Mouse (Mus musculus): ENCODE results near the gene Hlf. TPM values are rescaled to one million over a fixed set of nuclear protein-coding genes. Genes with fewer than 3 reads are reported as not detected.

Gene Hlf
- 3.0 and 3.3 TPM in 2 replicates for polyA plus RNA-seq (2015; fragmentation: Nextera tagmentation; extraction: Ambion mirVana)

DNA sequence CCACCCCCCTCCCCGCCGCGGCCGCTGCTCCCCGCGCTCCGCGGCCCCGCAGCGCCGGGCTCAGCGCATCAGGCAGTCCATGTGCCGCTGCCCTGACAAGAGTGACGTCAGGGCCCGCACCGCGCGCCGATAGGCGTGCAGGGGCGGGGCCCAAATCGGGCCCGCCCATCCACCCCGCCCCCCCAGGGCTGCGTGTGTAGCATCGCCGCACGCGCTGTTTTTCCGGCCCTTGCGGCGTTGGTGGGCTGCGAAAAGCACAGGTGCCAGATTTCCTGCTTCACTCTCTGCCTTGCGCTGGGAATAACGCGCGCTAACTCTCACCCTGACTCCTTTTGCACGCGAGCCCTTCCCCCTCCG lies at the start of gene Hlf:
Gene Hlf, minus strand, starts transcription at position 79 of the 357 bp plus-strand sequence.
- no peaks in the 10 kb centered on the region for H3K9me3 ChIP-seq
- peaks cover 39% of the 10 kb centered on the region for H3K27me3 ChIP-seq (replicated peaks)
- H3K36me3 ChIP-seq, result no peaks in the 10 kb centered on the region
- ATAC-seq (ENCODE audit: extremely low read depth, insufficient number of reproducible peaks, low FRiP score, low TSS enrichment), result peak; percentile 92
- under 1% methylated on average over 35 of the region's 40 CpGs for WGBS
- peak within 1 kb of the TSS; percentile 98 for H3K4me2 ChIP-seq
- peak within 1 kb of the TSS; percentile 80 for H3K9ac ChIP-seq
- H3K4me3 ChIP-seq, result peak within 1 kb of the TSS; percentile 62
- no peak within 1 kb of the TSS for H3K27ac ChIP-seq (replicated peaks)
- peaks cover 32% of the 10 kb centered on the region for H3K4me1 ChIP-seq

DNA sequence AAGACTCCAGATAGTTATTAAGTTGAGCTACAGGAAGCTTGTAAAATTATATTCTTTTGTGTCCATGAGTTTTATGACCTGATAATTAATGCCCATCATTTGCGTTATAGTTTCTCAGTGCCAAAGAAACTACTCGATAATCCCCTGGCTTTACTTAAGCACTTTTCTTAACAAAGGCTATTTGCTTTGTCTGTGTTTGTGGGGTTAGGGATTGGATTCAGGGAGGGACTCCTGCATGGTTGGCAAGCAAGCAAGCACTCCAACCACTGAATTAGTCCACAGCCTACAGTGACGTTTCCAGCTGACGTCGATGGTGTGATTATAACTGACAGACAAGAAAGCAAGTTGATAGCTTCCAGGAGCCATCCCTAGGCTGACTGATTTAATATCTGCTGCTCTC lies 48.1 kb upstream of the Hlf start:
- no peaks in the 10 kb centered on the region for H3K4me1 ChIP-seq
- no peak overlapping the region for H3K4me2 ChIP-seq
- no peaks in the 10 kb centered on the region for H3K9me3 ChIP-seq
- no peak overlapping the region for H3K27ac ChIP-seq (replicated peaks)
- H3K9ac ChIP-seq, result no peak overlapping the region
- ATAC-seq (ENCODE audit: extremely low read depth, insufficient number of reproducible peaks, low FRiP score, low TSS enrichment), result no peak
- no peak overlapping the region for H3K4me3 ChIP-seq
- no peaks in the 10 kb centered on the region for H3K36me3 ChIP-seq
- no peaks in the 10 kb centered on the region for H3K27me3 ChIP-seq (replicated peaks)
- WGBS, result 68% methylated on average over 5 of the region's 5 CpGs

DNA sequence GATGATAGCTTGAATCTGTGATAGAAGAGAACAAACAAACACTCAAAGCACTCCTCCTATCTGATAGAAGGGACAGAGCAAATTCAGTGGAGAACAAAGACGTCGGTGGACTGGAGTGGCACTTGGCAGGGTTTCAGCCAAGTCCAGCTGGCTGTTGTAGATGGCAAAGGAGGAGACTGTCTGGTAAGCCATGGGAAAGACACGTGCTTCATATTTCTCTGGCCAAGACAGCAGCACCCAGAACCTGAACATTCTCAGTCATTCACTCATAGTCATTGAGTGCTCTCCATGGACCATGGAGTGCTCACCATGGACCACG lies 34.5 kb upstream of the Hlf start:
- H3K4me2 ChIP-seq, result no peak overlapping the region
- no peak overlapping the region for H3K27ac ChIP-seq (replicated peaks)
- H3K9me3 ChIP-seq, result no peaks in the 10 kb centered on the region
- no peaks in the 10 kb centered on the region for H3K36me3 ChIP-seq
- H3K4me1 ChIP-seq, result no peaks in the 10 kb centered on the region
- peaks cover 12% of the 10 kb centered on the region; the same call in 1 of the 2 replicates for H3K27me3 ChIP-seq (replicated peaks)
- 69% methylated on average over 4 of the region's 4 CpGs for WGBS
- no peak for ATAC-seq (ENCODE audit: extremely low read depth, insufficient number of reproducible peaks, low FRiP score, low TSS enrichment)
- H3K9ac ChIP-seq, result no peak overlapping the region
- H3K4me3 ChIP-seq, result no peak overlapping the region

DNA sequence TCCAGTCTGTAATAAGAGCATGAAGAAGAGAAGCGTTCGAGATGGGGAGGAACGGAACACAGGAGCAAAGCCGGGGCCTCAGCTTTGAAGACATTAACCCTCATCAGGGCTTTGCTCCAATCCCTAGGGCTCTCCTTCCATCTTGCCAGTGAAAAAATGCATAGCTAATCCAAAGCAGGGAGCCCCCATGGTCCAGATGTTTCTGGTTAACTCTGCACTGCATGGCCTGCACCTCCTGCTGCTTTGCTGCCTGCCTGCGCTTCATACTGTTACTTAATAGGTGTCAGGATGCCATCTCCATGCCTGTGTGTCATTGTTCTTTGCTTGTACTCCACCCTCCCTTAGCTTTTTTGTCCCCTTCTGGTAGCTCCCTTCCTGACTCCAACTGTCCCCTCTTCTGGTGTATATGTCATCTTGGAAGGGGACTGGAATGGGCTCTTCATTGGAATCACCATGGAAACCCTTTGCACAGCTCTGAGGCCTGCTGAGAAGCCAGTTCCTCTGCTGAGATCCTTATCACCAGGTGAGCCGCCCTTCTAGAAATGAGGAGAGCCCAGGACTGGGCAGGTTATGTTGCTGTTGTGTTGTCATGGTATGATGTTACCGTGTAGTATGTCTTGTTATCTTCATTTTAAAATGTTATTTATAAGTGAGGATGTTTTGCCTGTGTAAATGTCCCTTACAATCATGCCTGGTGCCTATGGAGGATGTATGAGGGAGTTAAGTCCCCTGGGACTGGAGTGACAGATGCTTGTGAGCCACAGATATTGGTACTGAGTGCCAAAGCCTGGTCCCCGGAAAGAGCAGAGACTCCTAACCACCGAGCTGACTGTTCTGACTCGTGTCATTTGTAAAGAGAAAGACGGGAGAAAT lies 33.9 kb upstream of the Hlf start:
- ATAC-seq (ENCODE audit: extremely low read depth, insufficient number of reproducible peaks, low FRiP score, low TSS enrichment), result no peak
- no peaks in the 10 kb centered on the region for H3K36me3 ChIP-seq
- no peaks in the 10 kb centered on the region for H3K9me3 ChIP-seq
- no peak overlapping the region for H3K4me2 ChIP-seq
- no peak overlapping the region for H3K9ac ChIP-seq
- whole genome bisulfite sequencing, result 64% methylated on average over 11 of the region's 11 CpGs
- H3K27ac ChIP-seq (replicated peaks), result no peak overlapping the region
- peaks cover 12% of the 10 kb centered on the region; the same call in 1 of the 2 replicates for H3K27me3 ChIP-seq (replicated peaks)
- no peak overlapping the region for H3K4me3 ChIP-seq
- H3K4me1 ChIP-seq, result no peaks in the 10 kb centered on the region

DNA sequence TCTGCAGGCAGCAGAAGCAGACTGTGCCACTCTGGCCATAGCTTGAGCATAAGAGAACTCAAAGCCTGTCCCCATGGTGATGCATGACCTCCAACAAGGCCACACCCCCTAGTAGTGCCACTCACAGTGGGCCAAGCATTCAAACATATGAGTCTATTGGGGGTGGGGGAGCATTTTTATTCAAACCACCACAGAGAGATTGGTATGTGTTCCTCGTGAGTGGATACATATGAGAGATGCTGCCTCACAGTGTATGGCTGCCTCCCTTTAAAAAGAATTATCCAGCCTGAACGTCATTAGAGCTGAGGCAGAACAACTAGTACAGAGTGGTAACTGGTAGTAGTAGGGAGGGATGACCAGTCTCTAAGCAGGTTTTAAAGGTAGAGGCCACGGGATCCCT lies 33.2 kb upstream of the Hlf start:
- Histone ChIP-seq H3K36me3 (no peaks in the 10 kb centered on the region), H3K27me3 (replicated peaks) (peaks cover 18% of the 10 kb centered on the region; the same call in 1 of the 2 replicates), H3K9me3 (no peaks in the 10 kb centered on the region), H3K27ac (replicated peaks) (no peak overlapping the region), H3K9ac (no peak overlapping the region), H3K4me1 (no peaks in the 10 kb centered on the region), H3K4me3 (no peak overlapping the region), H3K4me2 (no peak overlapping the region)
- WGBS, result 68% methylated on average over 3 of the region's 3 CpGs
- no peak for ATAC-seq (ENCODE audit: extremely low read depth, insufficient number of reproducible peaks, low FRiP score, low TSS enrichment)

DNA sequence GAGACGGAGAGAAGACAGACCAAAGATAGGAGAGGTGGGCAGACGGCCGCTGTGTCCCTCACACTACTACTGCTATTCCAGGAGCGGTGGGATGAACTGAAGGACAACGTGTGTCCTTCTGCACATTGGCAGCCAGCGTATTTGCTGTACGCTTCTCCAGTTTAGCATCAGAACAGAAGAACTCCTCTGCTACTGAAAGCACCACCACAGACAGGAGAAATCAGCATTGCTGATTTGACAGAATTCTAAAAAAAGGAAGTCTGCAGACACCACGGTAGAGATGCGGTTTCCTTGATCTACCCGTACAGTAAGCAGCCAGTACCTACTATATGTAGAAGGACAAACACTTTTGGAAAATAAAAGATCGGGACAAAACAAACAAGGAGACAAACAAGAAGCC lies 29.0 kb upstream of the Hlf start:
- H3K9me3 ChIP-seq, result no peaks in the 10 kb centered on the region
- H3K4me2 ChIP-seq, result no peak overlapping the region
- H3K4me3 ChIP-seq, result no peak overlapping the region
- WGBS, result 83% methylated on average over 11 of the region's 11 CpGs
- peaks cover 23% of the 10 kb centered on the region; the same call in 1 of the 2 replicates for H3K27me3 ChIP-seq (replicated peaks)
- H3K27ac ChIP-seq (replicated peaks), result no peak overlapping the region
- no peaks in the 10 kb centered on the region for H3K36me3 ChIP-seq
- no peak overlapping the region for H3K9ac ChIP-seq
- H3K4me1 ChIP-seq, result peaks cover 11% of the 10 kb centered on the region
- no peak for ATAC-seq (ENCODE audit: extremely low read depth, insufficient number of reproducible peaks, low FRiP score, low TSS enrichment)

DNA sequence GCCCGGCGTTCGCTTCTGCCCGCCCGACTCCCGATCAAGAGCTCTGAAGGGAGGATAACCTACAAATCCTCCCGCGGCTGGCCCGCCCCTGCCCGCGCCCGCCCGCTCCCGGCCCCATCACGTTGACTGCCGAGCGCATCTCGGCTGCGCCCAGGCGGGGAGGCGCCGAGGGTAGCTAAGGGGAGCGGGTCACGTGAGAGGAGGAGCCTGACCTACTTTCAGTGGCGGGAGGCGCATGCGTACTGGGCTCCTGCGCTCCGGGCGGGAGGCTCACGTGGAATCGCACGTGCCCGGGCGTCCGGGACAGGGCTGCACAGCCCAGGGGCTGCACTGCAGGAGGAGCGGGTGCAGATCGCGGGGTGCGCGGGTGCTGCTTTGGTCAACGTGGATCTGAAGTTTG lies 27.2 kb upstream of the Hlf start:
- Histone ChIP-seq H3K27me3 (replicated peaks) (peaks cover 14% of the 10 kb centered on the region; the same call in 1 of the 2 replicates), H3K4me3 (peak overlapping the region; percentile 39), H3K36me3 (no peaks in the 10 kb centered on the region), H3K4me2 (peak overlapping the region; percentile 70), H3K4me1 (peaks cover 11% of the 10 kb centered on the region), H3K27ac (replicated peaks) (peak overlapping the region; percentile 34; the same call in 1 of the 2 replicates), H3K9me3 (no peaks in the 10 kb centered on the region), H3K9ac (peak overlapping the region; percentile 63)
- peak; percentile 91 for ATAC-seq (ENCODE audit: extremely low read depth, insufficient number of reproducible peaks, low FRiP score, low TSS enrichment)
- WGBS, result under 1% methylated on average over 42 of the region's 42 CpGs

DNA sequence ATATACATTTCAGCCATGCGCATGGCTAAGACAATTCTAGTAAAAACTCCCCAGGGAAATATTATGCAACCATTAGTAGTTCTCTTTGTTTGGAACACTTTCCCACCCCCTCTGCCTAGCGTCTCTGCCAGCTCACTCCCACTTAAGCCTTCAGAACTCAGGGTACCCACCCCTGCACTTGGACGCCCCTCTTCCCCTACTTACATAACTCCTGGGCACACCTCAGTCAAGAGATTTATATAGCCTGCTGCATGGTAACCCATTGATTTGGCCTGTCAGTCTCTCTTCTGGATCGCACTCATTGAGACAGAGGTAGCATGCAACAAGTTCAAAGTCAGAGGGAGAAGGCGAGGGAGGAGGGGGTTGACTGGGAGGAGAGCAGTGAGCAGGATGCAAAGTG lies 26.3 kb upstream of the Hlf start:
- no peak for ATAC-seq (ENCODE audit: extremely low read depth, insufficient number of reproducible peaks, low FRiP score, low TSS enrichment)
- Histone ChIP-seq H3K9me3 (no peaks in the 10 kb centered on the region), H3K27me3 (replicated peaks) (peaks cover 14% of the 10 kb centered on the region; the same call in 1 of the 2 replicates), H3K27ac (replicated peaks) (no peak overlapping the region), H3K4me3 (no peak overlapping the region), H3K9ac (no peak overlapping the region), H3K4me1 (peaks cover 11% of the 10 kb centered on the region), H3K36me3 (no peaks in the 10 kb centered on the region), H3K4me2 (peak overlapping the region; percentile 70; the same call in 1 of the 2 replicates)
- WGBS, result 75% methylated on average over 5 of the region's 5 CpGs

DNA sequence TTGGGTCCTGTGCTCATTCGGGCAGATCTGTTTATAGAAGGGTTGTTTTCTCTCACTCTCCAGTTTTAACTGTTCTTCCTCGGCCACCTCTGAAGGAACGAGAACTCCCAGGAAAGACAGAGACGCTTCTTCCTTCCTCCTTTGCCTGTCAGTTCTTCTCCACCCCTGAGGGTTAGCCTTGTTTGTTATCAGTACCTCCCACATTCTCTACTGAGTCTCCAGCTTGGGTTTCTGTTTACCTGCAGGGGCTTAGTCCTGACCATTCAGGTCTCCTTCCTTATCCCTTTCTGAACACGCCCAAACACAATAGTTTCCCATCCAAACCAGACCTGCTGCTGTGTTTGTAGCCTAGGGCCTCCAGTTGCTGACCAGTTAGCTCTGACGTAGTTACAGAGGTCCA lies 8.2 kb upstream of the Hlf start:
- Histone ChIP-seq H3K9ac (no peak overlapping the region), H3K4me3 (no peak overlapping the region), H3K27me3 (replicated peaks) (no peaks in the 10 kb centered on the region; the same call in none of the 2 replicates), H3K27ac (replicated peaks) (no peak overlapping the region), H3K9me3 (no peaks in the 10 kb centered on the region), H3K4me1 (no peaks in the 10 kb centered on the region), H3K36me3 (no peaks in the 10 kb centered on the region), H3K4me2 (no peak overlapping the region)
- ATAC-seq (ENCODE audit: extremely low read depth, insufficient number of reproducible peaks, low FRiP score, low TSS enrichment), result no peak
- 29% methylated on average over 6 of the region's 6 CpGs for WGBS

DNA sequence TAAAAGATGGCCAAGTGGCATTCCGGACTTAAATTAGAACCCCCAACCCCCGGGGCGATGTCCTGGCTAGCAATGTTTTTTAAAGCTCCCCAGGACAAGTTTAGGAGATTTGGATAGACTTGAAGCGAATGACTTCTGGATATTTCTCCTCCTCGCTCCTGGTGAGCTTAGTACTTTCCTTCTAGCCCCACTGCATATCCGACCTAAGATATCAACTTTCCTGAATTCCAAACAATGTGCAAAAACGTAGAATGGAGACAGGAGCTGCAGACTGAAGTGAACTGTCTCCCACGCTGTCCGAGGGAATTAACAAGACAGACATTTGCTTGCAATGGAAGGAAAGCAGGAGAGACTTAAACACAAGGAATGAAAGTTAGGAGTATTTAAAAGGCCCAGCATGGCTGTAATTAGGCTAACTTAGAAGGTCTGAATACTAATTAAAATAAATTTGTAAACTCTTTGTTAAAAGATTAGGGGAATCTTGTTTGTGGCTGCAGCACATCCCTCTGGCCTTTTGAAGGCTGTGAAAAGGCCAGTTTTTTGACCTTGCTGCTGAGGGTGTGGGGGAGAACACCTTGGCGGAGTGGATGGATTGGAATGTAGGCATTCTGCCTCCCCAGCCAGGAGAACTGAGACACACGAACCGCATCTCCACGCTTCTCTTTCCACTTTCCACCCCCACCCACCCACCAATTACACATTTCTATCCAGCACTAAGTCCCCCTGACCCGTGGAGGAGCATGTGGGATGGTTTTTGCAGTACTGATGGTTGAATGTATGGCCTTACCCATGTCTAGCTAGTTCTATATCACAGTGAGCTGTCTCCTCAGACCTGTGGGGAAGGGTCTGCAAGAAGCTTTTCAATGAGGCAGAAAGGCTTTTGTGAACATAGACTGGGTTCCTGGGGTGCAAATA lies 833 bp upstream of the Hlf start:
- Histone ChIP-seq H3K27ac (replicated peaks) (no peak overlapping the region), H3K9ac (peak overlapping the region; percentile 70)
- ATAC-seq (ENCODE audit: extremely low read depth, insufficient number of reproducible peaks, low FRiP score, low TSS enrichment), result no peak

More for the DNA sequence above, 833 bp upstream of the Hlf start:
- peak overlapping the region; percentile 62 for H3K4me3 ChIP-seq
- H3K4me1 ChIP-seq, result peaks cover 32% of the 10 kb centered on the region
- peaks cover 39% of the 10 kb centered on the region for H3K27me3 ChIP-seq (replicated peaks)
- H3K4me2 ChIP-seq, result peak overlapping the region; percentile 98
- no peaks in the 10 kb centered on the region for H3K9me3 ChIP-seq
- no peaks in the 10 kb centered on the region for H3K36me3 ChIP-seq
- 15% methylated on average over 14 of the region's 14 CpGs for WGBS

Data from heart, embryonic 13.5 days (tissue).